Mouse (Mus musculus) lung, adult 2 months (tissue): Measurements from ENCODE around the gene Mfsd5.

Experiments
- CTCF ChIP-seq: fragments of 200-500 bp; IDR thresholded peaks from 2 replicates; pipeline ENCODE4 v1.5.1; 2011; ENCODE audit warnings: mild to moderate bottlenecking, low read length, control low read depth; ENCODE audit not compliant: insufficient read depth
- POLR2A ChIP-seq: fragments of 200-500 bp; IDR thresholded peaks from 2 replicates; pipeline ENCODE4 v1.6.1; 2011; ENCODE audit warnings: low read depth, mild to moderate bottlenecking, control low read depth, low read length, borderline replicate concordance; ENCODE audit errors: extremely low read depth

- TF ChIP-seq CTCF = no peak
- TF ChIP-seq POLR2A = no peak
These were observed 28.7 kb upstream of the Mfsd5 start for GRCm38 (mm10) chr15:102250521-102250920.
